Mouse (Mus musculus) liver, postnatal 0 days (tissue): ENCODE data around the gene Mllt6. TPM values are rescaled to one million over a fixed set of nuclear protein-coding genes. Genes with fewer than 3 reads are reported as not detected.
"Not testable (repeated sequence)": the region's sequence is repeated elsewhere in the genome, so short reads cannot be mapped to it uniquely, and the experiment has no call there.

Experiments
- ATAC-seq: fragments of 200-750 bp; cut with Nextera tagmentation; 2 replicates; pipeline ENCODE4 v1.8.0; 2017; ENCODE audit warnings: mild to moderate bottlenecking, moderate library complexity
- DNase-seq: peaks from one replicate; pipeline ENCODE4 v3.0.0-alpha.2; 2016
- H3K27ac ChIP-seq: fragments of 300-500 bp; sonication (generic); 2 replicates; pipeline ENCODE4 v1.5.1; 2014; ENCODE audit warnings: antibody characterized with exemption, moderate library complexity, mild to moderate bottlenecking, low read depth
- H3K27me3 ChIP-seq: fragments of 300-500 bp; sonication (generic); 2 replicates; pipeline ENCODE4 v1.6.1; 2014; ENCODE audit warnings: low read length, control low read depth, mixed read lengths; ENCODE audit not compliant: insufficient read depth
- H3K36me3 ChIP-seq: fragments of 300-500 bp; sonication (generic); replicated peaks from 2 replicates; pipeline ENCODE4 v1.6.1; 2014; ENCODE audit warnings: mild to moderate bottlenecking, control low read depth, low read length, moderate library complexity, mixed read lengths; ENCODE audit not compliant: insufficient read depth
- H3K4me1 ChIP-seq: fragments of 300-500 bp; sonication (generic); 2 replicates; pipeline ENCODE4 v1.6.1; 2014; ENCODE audit warnings: antibody characterized with exemption, mild to moderate bottlenecking, control low read depth; ENCODE audit not compliant: insufficient read depth
- H3K4me2 ChIP-seq: fragments of 300-500 bp; sonication (generic); 2 replicates; pipeline ENCODE4 v1.6.1; 2014; ENCODE audit warnings: low read depth, mild to moderate bottlenecking, low read length, moderate library complexity, mixed read lengths
- H3K4me3 ChIP-seq: fragments of 300-500 bp; sonication (generic); 2 replicates; pipeline ENCODE4 v1.5.1; 2014; ENCODE audit warnings: low read depth, low read length
- H3K9ac ChIP-seq: fragments of 300-500 bp; sonication (generic); replicated peaks from 2 replicates; pipeline ENCODE4 v1.6.1; 2014; ENCODE audit warnings: mild to moderate bottlenecking, moderate library complexity
- H3K9me3 ChIP-seq: fragments of 300-500 bp; sonication (generic); 2 replicates; pipeline ENCODE4 v1.6.1; 2016; ENCODE audit warnings: mild to moderate bottlenecking, control low read depth, low read length, mixed read lengths
- CTCF ChIP-seq: sonication (generic); IDR thresholded peaks from 2 replicates; pipeline ENCODE4 v1.5.1; 2016; ENCODE audit warnings: antibody characterized with exemption, low read depth
- EP300 ChIP-seq: IDR thresholded peaks from 2 replicates; pipeline ENCODE4 v1.6.1; 2016; ENCODE audit warnings: antibody characterized with exemption, low read depth, mild to moderate bottlenecking
- WGBS: fragments of 180-500 bp; shearing (Covaris S2); extraction: QIAGEN DNeasy Blood & Tissue Kit; methylation state at CpG from one replicate; pipeline ENCODE4 v1.1.7; 2014; ENCODE audit not compliant: insufficient replicate concordance; 5-methylcytosine and 5-hydroxymethylcytosine counted together
- polyA plus RNA-seq: library from polyadenylated mRNA; unstranded; fragments of >200 nt; fragmentation: Nextera tagmentation; extraction: Ambion mirVana; gene quantifications from 2 replicates; pipeline ENCODE4 v1.2.1, GENCODE M21; 2015

Mllt6 gene
- polyA plus RNA-seq, 1 experiment from 2014 or later: 0.32 TPM

GRCm38 (mm10) chr11:97656269-97656971 is 6.8 kb upstream of the Mllt6 start:
- H3K4me1 ChIP-seq: peaks cover 21% of the 10 kb centered on the region
- TF ChIP-seq CTCF (no peak), EP300 (no peak)
- WGBS: 80% methylated on average over 14 of the region's 14 CpGs
- no peak overlapping the region for H3K4me3 ChIP-seq
- H3K4me2 ChIP-seq: no peak overlapping the region
- no peak overlapping the region for H3K27ac ChIP-seq
- peaks cover 14% of the 10 kb centered on the region for H3K27me3 ChIP-seq
- DNase-seq: no peak
- no peak for ATAC-seq
- H3K9ac ChIP-seq: no peak overlapping the region
- no peaks in the 10 kb centered on the region for H3K9me3 ChIP-seq
- H3K36me3 ChIP-seq: no peaks in the 10 kb centered on the region

- Histone ChIP-seq H3K4me2 (no peak overlapping the region), H3K36me3 (no peaks in the 10 kb centered on the region), H3K4me1 (peaks cover 29% of the 10 kb centered on the region), H3K4me3 (no peak overlapping the region), H3K9me3 (no peaks in the 10 kb centered on the region), H3K27ac (no peak overlapping the region), H3K9ac (no peak overlapping the region), H3K27me3 (peaks cover 24% of the 10 kb centered on the region)
- ATAC-seq (no peak), DNase-seq (no peak)
- WGBS: 49% methylated on average over 5 of the region's 6 CpGs
- no peak for TF ChIP-seq EP300
Observed at GRCm38 (mm10) chr11:97657184-97657945, 5.8 kb upstream of the Mllt6 start.

- not testable (repeated sequence) for H3K36me3 ChIP-seq, H3K9me3 ChIP-seq, H3K9ac ChIP-seq, DNase-seq, H3K27ac ChIP-seq, H3K4me2 ChIP-seq, ATAC-seq, H3K4me3 ChIP-seq
- WGBS: 79% methylated on average over 6 of the region's 6 CpGs
- Histone ChIP-seq H3K4me1 (peaks cover 29% of the 10 kb centered on the region), H3K27me3 (peaks cover 25% of the 10 kb centered on the region)
Observed at GRCm38 (mm10) chr11:97657967-97658366, 5.2 kb upstream of the Mllt6 start.

- Histone ChIP-seq H3K27ac (peak overlapping the region; percentile 90), H3K9ac (no peak overlapping the region), H3K27me3 (peaks cover 27% of the 10 kb centered on the region), H3K36me3 (no peaks in the 10 kb centered on the region), H3K4me2 (peak overlapping the region; percentile 84), H3K4me1 (peaks cover 29% of the 10 kb centered on the region), H3K4me3 (peak overlapping the region; percentile 69; the same call in 1 of the 2 replicates), H3K9me3 (no peaks in the 10 kb centered on the region)
- DNase-seq (no peak), ATAC-seq (no peak)
- TF ChIP-seq CTCF (no peak), EP300 (no peak)
- WGBS: 43% methylated on average over 11 of the region's 11 CpGs
Observed at GRCm38 (mm10) chr11:97658751-97659266, 4.4 kb upstream of the Mllt6 start.

- Histone ChIP-seq H3K4me1 (peaks cover 29% of the 10 kb centered on the region), H3K27me3 (peaks cover 32% of the 10 kb centered on the region), H3K9ac (peak overlapping the region; percentile 76), H3K9me3 (no peaks in the 10 kb centered on the region), H3K27ac (peak overlapping the region; percentile 90), H3K36me3 (no peaks in the 10 kb centered on the region), H3K4me3 (peak overlapping the region; percentile 69), H3K4me2 (peak overlapping the region; percentile 84)
- peak; percentile 12; the same call in 1 of the 2 replicates for ATAC-seq
- TF ChIP-seq CTCF (no peak), EP300 (no peak)
- 3% methylated on average over 13 of the region's 13 CpGs for WGBS
- peak; percentile 38 for DNase-seq
Observed at GRCm38 (mm10) chr11:97659267-97659989, 3.8 kb upstream of the Mllt6 start.
